Mouse (Mus musculus): ENCODE data around the gene Lrit2.

The Lrit2 gene

DNA sequence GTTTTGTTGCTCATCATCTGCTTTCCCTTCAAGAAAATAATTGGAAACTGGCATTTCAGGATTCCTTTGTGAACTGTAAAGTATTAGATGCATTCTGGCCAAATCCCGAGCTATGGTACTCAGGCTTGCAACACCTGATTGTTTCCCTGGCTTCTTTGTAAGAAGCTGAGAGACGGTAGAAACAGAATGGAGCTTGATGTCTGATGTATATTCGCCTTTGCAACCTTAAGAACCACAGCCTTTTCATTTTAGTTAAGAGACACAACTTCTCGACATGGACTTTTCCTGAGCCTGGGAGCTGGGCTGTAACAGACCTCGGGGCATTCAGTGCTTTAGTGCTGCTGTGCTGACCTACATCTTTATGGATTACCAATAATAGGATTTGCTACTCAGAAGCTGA, at the start of gene Lrit2:
Gene Lrit2 (plus strand): TSS at position 301 of the 400 bp plus-strand sequence.
- no peak for DNase-seq (ENCODE audit: low spot score)

DNA sequence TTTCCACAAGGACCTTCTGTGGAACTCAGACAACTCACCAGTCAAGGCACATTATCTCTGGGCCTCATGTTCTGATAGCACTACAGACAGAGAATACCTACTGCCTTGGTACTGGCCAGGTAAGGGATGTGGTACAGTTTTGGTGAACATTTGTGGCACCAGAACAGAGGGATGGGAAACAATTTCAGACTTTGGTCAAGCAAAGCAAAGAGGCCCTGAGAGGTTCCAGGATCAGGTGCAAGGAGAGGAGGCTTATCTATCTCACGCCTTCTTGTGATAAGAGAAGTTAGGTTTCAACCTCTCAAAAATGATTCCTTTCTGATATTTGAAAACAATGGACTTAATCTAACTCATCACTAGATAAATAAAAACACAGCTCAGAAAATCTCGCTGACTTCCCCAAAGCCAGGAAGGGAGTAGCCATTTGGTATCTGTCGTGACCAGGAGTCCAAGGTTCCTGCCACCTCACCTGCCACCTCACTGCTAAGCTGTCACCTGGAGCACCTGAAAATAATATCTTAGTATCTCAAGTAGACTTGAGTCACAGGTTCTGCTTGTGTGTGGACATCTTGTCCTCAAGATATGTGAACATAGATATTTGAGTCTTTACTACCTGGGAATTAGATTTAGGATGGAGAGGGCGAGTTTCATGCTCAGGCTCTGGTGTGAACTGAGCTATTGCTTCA, 40.3 kb upstream of the Lrit2 start:
- DNase-seq (ENCODE audit: low spot score), result no peak

- no peak for DNase-seq (ENCODE audit: low spot score)
Measured at GRCm38 (mm10) chr14:37027951-37028350, 39.8 kb upstream of the Lrit2 start.

GRCm38 (mm10) chr14:37028555-37028954, 39.2 kb upstream of the Lrit2 start:
- no peak for DNase-seq (ENCODE audit: low spot score)

DNA sequence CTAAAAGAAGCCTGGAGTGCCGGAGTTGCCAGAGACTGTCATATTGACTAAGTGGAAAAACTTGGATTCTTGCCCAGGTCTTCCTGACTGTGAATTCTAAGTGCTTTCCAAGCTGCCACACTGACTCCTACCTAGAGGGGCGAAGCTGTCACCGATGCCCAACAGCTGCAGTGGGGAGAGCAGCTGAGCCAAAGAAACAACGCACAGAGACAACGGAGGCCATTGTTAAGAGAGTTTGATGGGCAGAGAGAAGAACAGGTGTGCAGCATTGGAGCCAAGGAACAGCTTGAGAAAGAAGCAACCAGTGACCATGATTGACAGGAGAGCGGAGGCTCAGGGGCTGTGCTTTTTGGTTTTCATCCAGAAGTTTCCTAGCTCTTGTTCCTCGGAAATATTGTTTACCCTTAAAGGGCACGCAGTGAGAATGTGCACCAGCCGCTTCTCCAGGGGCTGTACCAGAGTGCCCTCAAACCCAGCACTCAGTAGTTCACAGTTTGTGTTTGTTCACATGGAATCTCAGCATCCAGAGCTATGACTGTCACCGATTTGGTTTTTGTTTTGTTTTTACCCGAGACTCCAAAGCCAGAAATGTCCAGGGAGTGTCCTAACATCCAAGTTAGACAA, 35.1 kb upstream of the Lrit2 start:
- no peak for DNase-seq (ENCODE audit: low spot score)

GRCm38 (mm10) chr14:37033241-37033640, 34.5 kb upstream of the Lrit2 start:
- DNase-seq (ENCODE audit: low spot score), result peak; percentile 89

DNA sequence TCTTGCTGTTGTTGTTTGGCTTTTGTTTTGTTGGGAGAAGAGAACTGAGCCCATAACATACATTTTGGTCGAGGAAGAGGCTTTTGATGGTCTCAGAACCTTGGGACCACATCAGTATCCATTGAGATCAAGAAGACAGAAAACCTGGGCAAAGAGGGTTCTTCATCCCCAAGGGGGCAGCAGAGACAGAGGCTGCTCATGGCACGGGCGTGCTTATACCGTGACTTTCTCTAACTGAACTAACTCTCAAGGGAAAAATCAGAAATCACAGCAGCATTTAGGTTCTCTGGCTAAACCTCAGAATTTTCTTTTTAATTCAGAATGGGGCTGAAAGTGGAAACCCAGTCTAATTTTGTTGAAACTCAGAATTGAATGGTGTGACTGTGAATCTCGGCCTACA, 33.3 kb upstream of the Lrit2 start:
- DNase-seq (ENCODE audit: low spot score), result no peak

DNA sequence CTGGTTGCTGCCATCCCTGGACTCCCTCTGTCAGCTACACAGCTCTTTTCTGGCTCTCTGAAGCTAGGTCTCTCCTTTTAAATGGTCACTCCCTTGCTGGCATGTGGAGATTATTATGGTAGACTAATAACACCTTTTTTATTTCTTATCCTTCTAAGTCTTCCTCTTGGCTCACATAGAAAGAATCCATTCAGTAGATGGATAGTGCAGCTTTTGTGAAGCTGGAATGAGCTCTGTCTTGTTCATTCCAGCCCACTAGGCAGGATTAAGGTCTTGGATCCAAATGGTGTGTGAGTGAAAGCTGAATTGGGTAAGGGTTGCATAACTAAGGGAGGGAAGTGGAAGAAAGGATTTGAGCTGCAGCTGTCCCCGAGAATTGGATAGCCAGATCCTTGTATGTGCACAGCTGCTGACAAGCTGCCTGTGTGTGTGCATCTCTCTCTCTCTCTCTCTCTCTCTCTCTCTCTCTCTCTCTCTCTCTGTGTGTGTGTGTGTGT, 18.8 kb upstream of the Lrit2 start, which contains the start of gene Rgr:
Gene Rgr (minus strand): TSS at position 51 of the 497 bp plus-strand sequence.
- no peak for DNase-seq (ENCODE audit: low spot score)

DNA sequence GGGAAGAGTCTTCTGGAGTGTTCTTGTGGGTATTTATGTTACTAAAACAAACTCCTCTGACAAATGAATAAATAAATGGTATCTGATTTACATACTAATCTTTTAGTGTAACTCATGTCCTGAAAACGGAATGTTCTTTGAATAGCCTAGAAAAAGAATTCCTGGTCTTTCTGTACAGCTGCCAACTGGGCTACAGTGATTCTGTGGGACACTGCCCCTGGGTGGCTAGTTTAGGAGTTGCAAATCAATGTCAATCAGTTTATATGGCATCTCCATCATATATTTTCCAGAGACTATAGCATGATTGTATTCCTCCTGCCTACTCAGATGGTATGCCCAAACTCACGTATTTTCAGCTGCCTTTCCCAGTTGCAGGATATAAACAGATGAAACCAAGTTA, 2.9 kb upstream of the Lrit2 start:
- no peak for DNase-seq (ENCODE audit: low spot score)

DNA sequence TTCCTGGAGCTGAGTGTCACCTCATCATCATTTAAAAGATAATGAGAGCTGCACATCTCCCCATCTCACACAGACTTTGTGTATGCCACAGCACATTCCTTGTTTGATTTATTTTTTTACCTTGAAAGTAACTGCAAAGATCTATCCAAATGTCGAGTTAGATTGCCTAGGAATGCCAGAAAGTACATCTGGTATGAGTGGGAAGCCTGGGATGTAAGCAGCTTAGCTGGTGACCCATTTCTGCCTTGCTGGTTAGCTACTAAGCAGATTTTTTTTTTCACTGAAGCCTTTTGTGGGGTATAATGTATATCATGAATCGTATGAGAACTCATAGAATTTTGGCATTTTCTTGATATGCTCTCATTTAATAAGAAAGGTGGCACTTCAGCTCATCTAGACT, 1.1 kb upstream of the Lrit2 start:
- no peak for DNase-seq (ENCODE audit: low spot score)

DNA sequence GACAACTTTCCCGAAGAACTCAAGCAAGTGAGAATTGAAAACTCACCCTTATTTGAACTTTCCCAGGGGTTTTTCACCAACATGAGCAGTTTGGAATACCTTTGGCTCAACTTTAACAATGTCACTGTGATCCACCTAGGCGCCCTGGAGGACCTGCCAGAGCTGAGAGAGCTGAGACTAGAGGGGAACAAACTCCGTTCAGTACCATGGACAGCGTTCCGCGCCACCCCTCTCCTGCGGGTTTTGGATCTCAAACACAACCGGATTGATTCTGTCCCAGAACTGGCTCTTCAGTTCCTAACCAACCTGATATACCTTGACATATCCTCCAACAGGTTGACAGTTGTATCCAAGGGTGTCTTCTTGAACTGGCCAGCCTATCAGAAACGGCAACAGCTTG, 787 bp downstream of the Lrit2 start:
- DNase-seq (ENCODE audit: low spot score), result peak; percentile 85

- no peak for DNase-seq (ENCODE audit: low spot score)
Measured at GRCm38 (mm10) chr14:37080724-37081123, 13.0 kb downstream of the Lrit2 start.

GRCm38 (mm10) chr14:37083755-37084154, 16.0 kb downstream of the Lrit2 start:
- DNase-seq (ENCODE audit: low spot score), result no peak

DNA sequence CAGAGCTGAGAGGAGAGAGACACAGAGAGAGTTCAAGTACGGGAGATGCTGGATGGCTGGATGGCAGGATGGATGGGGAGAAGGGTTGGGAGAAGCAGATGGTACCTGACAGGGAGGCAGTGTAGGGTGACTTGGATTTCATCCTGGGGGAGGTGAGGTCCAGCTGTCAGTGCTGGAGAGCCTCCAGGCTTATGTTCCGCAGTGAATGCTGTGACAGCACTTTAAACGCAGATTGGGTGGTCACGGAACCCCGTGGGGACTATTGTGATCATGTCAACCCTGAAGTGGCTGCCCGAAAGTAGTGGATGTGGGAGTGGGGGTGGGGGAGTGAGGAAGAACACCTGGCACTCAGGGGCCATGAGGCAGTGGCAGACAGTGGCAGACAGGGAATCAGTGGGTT, 26.7 kb downstream of the Lrit2 start:
- no peak for DNase-seq (ENCODE audit: low spot score)

DNA sequence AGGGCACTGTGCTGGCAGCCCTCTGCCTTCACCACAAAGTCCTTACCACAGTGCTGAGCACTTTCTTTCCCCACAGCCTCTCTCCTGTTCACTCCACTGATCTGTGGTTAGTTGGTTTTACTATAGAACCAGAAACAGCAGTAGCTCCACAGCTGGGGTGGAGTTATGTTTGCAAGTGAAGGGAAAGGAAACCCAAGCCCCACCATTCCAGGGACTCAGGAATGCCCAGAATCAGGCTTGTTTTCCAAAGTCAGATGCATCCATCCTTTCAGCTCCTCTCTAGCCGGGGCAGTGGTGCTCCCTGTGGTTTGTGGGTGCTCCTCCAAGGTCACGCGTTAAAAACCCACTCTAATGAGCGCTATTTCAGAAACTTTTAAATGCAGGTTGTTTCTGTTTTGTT, 27.8 kb downstream of the Lrit2 start:
- DNase-seq (ENCODE audit: low spot score), result no peak

DNA sequence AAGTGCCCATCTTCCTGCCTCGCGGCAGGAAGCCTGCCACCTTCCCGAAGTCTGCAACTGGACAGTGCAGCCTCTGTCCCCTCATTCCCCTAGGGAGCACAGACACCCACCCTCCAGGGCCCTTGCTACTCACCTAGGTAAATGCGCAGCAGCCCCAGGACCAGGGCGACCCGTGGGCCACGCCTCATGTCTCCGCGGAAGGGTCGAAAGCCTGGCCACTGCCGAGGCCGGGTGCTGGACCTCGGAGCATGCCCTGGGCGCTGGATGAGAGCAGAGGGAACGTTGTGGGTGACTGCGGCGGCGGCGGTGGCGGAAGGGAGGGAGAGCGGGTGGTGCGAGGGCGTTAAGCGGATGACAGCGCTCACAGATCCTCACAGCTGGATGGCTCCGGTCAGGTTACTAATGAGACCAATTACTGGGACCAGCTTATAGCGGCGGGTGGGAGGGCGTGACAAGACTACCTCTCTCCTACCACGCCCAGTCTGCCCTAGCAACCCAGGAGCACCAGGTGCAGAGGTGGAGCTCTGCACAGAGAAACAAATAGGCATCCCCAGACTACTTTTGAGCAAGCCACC, 30.3 kb downstream of the Lrit2 start, which contains the start of gene Cdhr1:
Gene Cdhr1 (minus strand): TSS at position 392 of the 575 bp plus-strand sequence.
- peak; percentile 69 for DNase-seq (ENCODE audit: low spot score)

GRCm38 (mm10) chr14:37101531-37101930, 33.8 kb downstream of the Lrit2 start:
- no peak for DNase-seq (ENCODE audit: low spot score)

GRCm38 (mm10) chr14:37102484-37102883, 34.8 kb downstream of the Lrit2 start:
- DNase-seq (ENCODE audit: low spot score), result no peak

GRCm38 (mm10) chr14:37104747-37105146, 37.0 kb downstream of the Lrit2 start:
- DNase-seq (ENCODE audit: low spot score), result no peak

GRCm38 (mm10) chr14:37105846-37106245, 38.1 kb downstream of the Lrit2 start:
- DNase-seq (ENCODE audit: low spot score), result no peak

DNA sequence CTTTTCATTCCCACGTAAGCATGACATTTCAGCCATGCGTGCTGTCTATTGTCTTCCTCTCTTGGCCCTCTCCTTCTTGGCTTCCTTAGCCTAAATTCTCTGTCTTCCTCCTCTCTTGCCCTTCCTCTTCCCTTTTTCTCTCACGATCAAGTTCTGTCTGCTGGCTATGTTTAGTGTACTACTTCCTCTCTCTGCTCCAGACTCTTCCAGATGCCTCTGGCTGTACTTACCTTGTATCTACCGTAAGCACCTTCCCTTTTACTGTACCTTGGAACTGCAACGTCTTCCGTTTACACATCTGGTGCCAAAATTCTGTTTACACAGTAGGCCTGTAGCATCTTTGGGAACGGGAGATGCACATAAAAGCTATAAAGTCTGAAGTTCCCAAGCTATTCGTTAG, 41.7 kb downstream of the Lrit2 start:
- no peak for DNase-seq (ENCODE audit: low spot score)

GRCm38 (mm10) chr14:37109975-37110374, 42.2 kb downstream of the Lrit2 start:
- peak; percentile 20 for DNase-seq (ENCODE audit: low spot score)

GRCm38 (mm10) chr14:37110456-37110855, 42.7 kb downstream of the Lrit2 start:
- no peak for DNase-seq (ENCODE audit: low spot score)

Measured in embryo, embryonic 10 days (tissue).